Mouse (Mus musculus): ENCODE measurements around the gene D11Wsu47e.

DNA sequence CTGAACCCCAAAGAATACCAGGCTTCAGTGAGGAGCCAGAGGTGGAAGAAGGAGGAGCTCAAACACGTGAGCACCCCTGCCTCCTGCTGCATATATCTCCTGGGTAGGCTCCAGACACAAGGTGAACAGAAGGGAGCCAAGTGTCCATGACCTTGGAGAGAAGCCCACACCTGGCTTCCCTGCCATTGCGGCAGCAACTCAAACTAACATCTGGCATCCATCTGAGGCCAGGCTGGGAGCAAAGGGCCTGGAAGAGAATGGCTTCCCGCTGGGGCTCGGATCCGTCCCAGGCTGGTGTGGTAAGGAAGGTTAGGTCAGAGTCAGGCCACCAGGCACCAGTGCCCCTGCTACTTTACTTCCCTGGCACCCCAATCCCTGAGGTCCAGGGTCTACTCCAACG is 43.8 kb downstream of the D11Wsu47e start:
- TF ChIP-seq CTCF (IDR thresholded peaks at IDR 0.05; ENCODE audit: borderline replicate concordance, control insufficient read depth, extremely low read depth, insufficient read depth, low read length, poor library complexity) = no peak
- no peak for TF ChIP-seq POLR2A (IDR thresholded peaks at IDR 0.05; ENCODE audit: control insufficient read depth, extremely low read depth, insufficient read depth, low read length, poor library complexity)

All from thymus, adult 2 months (tissue).